Mouse (Mus musculus): Measurements from ENCODE around the gene Prkar1b.

Gene Prkar1b

GRCm38 (mm10) chr5:139145726-139146125, 4.1 kb downstream of the Prkar1b start:
- no peak for DNase-seq (ENCODE audit: low spot score)

DNA sequence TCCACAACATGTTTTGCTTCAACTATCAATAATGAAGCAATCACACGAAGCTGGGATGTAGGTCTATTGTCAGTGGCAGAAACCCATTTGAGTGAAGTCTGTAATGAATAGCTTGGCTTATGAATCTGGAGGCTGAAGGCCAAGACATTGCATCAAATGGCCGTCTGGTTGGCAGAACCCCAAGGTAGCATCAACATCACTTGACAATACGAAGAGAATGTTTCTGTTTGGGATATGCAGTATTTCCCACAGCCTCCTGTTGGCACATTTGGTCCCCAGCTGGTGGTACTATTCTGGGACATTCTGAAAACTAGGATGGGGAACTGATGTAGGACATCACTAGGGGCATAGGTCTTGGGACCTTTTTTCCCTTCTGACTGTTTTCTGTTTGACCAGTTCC, 5.9 kb downstream of the Prkar1b start:
- DNase-seq (ENCODE audit: low spot score) = no peak

GRCm38 (mm10) chr5:139141326-139141725, 8.5 kb downstream of the Prkar1b start:
- DNase-seq (ENCODE audit: low spot score) = no peak

GRCm38 (mm10) chr5:139140589-139140988, 9.2 kb downstream of the Prkar1b start:
- no peak for DNase-seq (ENCODE audit: low spot score)

DNA sequence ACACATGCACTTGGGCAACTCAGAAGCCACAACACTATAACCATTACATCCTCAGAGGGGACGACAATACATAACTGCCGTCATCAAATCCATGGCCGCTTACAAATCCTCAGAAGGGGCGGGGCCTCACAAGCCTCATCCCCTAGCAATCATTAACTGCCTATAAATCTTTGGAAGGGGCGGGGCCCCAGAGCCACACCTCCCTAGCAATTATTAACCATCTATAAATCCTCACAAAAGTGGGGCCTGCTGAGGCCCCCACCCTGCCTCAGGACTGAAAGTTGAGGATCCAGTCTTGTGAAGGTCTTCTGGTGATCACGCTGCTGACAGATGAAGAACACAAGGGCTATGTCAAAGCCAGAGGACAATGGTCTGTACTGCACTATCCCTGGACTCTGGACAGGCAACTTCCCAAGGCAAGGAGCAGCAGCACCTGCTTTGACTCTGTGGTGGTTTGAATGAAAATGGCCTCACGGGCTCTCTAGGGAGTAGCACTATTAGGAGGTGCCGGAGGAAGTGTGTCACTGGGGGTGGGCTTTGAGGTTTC, 10.8 kb downstream of the Prkar1b start:
- no peak for DNase-seq (ENCODE audit: low spot score)

DNA sequence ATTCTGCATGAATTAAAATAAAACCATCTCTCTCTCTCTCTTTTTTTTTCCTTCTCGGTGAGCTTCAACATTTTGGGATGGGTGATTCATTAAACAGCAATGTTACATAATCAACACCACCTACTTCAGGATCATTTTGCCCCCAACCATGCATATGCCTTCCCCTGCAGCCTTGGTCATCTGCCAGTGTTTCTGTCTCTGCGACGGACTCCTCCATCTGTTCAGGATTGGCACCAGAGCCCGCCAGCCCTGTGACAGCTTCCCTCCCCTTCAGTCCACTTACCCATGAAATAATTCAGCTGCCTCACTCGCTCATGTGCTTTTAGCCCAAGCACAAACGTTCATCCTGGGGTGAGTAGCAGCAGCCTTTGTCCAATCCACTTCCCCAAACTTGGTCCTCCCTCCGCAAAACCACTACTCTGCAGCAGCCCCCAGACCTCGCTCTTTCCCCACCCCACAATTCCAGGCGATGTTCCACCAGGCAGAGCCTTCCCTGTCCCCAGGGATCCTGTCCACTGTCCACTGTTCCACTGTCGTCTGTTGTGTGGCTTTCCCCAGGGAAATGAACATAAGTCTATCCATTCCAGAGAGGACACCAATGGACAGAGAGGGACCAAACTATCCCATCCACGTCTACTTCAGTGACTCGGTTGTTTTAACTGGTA, 11.4 kb downstream of the Prkar1b start:
- DNase-seq (ENCODE audit: low spot score) = peak; percentile 5

GRCm38 (mm10) chr5:139137176-139137575, 12.6 kb downstream of the Prkar1b start:
- DNase-seq (ENCODE audit: low spot score) = no peak

- DNase-seq (ENCODE audit: low spot score) = no peak
Observed at GRCm38 (mm10) chr5:139136341-139136740, 13.5 kb downstream of the Prkar1b start.

DNA sequence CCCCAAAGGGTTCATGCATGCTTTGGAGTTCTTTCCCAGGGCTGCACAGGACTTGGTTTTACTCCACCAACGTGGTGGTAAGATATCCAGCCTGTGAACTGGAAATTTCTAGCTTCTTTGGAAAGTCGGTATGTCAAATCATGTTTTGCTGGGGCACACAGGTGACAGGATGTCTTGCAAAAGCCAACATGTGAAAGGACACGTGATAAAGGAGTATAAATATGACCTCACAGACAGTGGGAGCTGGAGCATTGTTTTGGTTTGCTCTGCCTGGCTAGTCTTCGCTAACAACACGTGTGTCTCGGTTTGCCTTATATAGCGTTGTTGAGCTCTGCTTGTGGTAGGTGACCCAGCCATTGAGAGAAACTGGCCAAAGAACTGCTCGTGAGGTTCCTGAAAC, 15.3 kb downstream of the Prkar1b start:
- no peak for DNase-seq (ENCODE audit: low spot score)

DNA sequence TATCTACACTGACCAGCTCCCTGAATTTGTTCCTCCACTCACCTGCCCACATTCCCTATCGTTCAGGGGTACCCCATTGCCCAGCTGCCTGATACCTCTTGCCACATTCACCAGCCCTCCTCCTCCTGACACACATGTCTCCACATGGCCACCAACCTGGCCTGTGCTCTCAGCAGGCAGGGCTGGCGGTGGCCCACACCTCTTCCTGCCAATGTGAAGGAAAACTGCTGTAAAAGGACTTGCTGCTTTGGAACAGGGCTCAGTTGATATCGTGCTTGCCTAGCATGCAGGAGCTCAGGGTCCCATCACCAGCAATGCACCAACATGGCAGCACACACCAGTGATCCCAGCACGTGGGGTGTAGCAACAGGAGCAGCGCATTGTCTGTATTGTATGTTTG, 19.4 kb downstream of the Prkar1b start:
- no peak for DNase-seq (ENCODE audit: low spot score)

GRCm38 (mm10) chr5:139129572-139130151, 20.1 kb downstream of the Prkar1b start:
- peak; percentile 61 for DNase-seq (ENCODE audit: low spot score)

- peak; percentile 28 for DNase-seq (ENCODE audit: low spot score)
Observed at GRCm38 (mm10) chr5:139129078-139129477, 20.7 kb downstream of the Prkar1b start.

DNA sequence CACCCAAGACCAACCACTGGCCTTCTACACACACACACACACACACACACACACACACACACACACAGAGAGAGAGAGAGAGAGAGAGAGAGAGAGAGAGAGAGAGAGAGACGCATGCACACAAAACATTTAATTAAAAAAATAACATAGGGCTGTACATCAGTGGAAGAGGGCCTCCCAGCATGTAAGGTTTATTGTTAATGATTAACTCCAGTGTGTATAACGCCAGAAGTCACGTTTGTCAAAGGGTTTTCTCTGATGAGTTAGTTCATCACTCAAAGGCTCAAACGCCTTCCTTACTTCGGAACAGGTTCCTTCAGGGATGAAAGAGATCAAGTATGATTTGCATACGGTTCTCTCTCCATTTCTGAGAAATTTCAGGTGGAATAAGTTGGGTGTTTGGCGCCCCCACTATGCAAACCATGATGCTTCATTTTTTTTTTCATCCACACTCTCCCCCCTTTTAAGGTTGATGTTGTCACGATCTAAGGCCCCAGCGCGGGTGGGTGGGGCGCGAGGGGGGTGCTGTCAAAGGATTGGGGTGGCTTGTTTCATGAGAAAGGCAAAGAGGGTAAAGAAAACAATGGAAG, 21.2 kb downstream of the Prkar1b start:
- peak; percentile 5 for DNase-seq (ENCODE audit: low spot score)

GRCm38 (mm10) chr5:139125717-139126116, 24.1 kb downstream of the Prkar1b start:
- DNase-seq (ENCODE audit: low spot score) = no peak

DNA sequence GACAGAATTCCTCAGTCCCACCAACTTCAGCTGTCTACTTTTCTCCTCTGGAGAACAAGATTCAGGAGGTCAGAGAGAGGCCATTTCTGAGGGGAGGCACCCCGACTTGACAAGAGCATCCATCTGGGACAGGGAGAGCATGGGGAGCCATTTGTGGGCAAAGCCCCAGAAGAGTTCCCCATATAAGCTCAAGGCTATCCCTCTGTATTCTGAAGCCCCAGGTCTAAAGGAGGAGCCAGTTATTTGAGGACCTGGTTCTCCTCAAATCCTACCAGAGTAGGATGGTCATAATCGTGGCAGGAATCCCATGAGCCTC, 30.9 kb downstream of the Prkar1b start:
- DNase-seq (ENCODE audit: low spot score) = no peak

GRCm38 (mm10) chr5:139118139-139118960, 31.5 kb downstream of the Prkar1b start:
- DNase-seq (ENCODE audit: low spot score) = no peak

DNA sequence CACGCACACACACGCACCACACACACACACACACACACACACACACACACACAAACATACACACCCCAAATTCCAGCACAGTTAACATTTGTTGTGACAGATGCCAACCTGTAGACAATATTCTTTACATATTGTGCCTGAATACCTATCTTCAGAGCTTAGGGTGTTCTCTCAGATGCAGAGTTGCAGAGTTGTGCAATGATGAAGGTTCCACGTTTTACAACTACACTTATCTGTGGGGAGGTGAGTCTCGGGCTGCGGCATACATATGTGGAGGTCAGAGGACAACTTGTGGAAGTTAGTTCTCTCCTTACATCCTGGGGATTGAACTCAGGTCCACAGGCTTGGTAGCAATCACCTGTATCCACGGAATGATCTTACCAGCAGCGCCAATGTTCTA, 34.3 kb downstream of the Prkar1b start:
- DNase-seq (ENCODE audit: low spot score) = no peak

GRCm38 (mm10) chr5:139114876-139115275, 34.9 kb downstream of the Prkar1b start:
- no peak for DNase-seq (ENCODE audit: low spot score)

GRCm38 (mm10) chr5:139112418-139112817, 37.4 kb downstream of the Prkar1b start:
- DNase-seq (ENCODE audit: low spot score) = no peak

DNA sequence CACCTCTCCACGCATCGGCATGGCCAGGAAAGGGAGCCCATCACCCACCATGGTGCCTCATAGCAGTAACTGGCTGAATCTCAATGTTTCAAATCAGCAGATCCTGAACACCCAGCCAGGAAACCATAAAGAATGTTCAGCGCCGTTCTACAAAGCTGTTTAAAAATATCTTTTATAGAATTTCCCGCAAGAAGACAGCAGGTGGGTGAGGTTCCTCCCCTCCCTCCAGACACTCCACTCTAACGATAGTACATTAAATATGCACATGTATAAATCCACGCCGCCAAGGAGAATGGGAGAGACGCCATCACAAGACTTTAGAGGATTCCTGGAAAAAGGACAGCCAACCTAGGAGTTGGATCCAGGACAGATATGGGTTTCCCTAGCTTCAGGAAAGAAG, 37.8 kb downstream of the Prkar1b start:
- no peak for DNase-seq (ENCODE audit: low spot score)

DNA sequence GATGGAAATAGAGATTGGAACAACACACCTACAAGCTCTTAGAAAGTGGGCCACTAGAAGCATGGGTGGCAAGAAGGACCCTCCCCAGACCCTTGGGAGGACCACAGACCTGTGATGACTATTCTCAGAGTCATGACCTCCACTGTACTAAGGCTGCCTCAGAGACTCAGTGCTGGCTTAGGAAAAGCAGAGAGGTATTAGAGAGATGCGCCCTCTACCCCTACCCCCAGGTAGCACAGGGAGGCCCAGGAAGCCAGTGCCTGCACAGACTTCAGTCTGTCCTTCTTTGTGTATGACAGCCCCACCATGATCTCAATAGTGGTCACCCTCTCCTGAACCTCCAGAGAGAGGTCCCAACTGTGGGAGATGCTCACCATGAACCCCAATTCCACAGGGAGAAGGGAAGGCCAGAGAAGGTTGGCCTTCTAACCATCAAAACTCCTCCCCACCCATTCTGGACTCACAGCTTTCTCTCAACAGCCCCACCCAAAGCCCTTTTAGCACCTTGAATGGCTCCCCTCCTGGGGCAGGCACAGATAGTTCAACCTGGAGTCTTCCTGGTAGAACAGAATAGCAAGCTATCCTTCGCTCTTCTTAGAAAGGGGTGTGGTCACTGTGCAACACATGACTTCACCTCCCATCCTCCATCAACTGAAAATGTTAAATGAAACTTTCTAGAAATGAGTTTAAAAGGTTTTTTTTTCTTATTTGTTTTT, 39.5 kb downstream of the Prkar1b start:
- DNase-seq (ENCODE audit: low spot score) = no peak

DNA sequence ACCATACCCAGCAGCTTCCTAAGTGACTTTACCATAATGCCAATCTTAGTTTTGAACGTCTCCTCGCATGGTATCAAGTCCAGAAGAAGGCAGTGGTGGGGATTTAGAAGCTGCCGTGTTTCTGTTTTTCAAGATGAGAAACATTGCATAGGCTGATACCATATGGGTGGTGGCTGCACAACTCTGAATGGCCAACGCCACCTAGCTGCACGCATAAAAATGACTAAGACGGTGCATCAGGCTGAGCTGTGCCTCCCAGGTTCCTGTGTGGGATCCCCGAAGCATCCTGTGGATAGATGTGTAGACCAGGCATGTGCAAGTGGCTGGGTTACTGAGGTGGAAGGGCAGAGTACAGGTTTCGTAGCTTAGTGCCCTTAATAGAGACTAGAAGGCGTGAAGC, 42.0 kb downstream of the Prkar1b start:
- no peak for DNase-seq (ENCODE audit: low spot score)

Measured in retina, embryonic 14.5 days (tissue).